Mouse (Mus musculus): ENCODE data around the gene Ccl27a.
A peak's percentile ranks its signal among the peaks of the same experiment; 100 is the strongest.
"Not testable (repeated sequence)": the region's sequence is repeated elsewhere in the genome, so short reads cannot be mapped to it uniquely, and the experiment has no call there.

Gene Ccl27a

GRCm38 (mm10) chr4:41774002-41774401, at the start of gene Ccl27a:
Ccl27a (minus strand) TSS chr4:41774247.
- peak; percentile 81 for DNase-seq

- DNase-seq = not testable (repeated sequence)
These were observed 9.2 kb upstream of the Ccl27a start for GRCm38 (mm10) chr4:41783197-41783596.

GRCm38 (mm10) chr4:41782711-41783110, 8.7 kb upstream of the Ccl27a start:
- DNase-seq = not testable (repeated sequence)

GRCm38 (mm10) chr4:41781748-41782485, 7.9 kb upstream of the Ccl27a start:
- DNase-seq = not testable (repeated sequence)

- not testable (repeated sequence) for DNase-seq
These were observed 7.2 kb upstream of the Ccl27a start for GRCm38 (mm10) chr4:41781271-41781670.

- DNase-seq = not testable (repeated sequence)
These were observed 1.8 kb upstream of the Ccl27a start for GRCm38 (mm10) chr4:41775840-41776239.

- not testable (repeated sequence) for DNase-seq
These were observed 459 bp upstream of the Ccl27a start for GRCm38 (mm10) chr4:41774506-41774905.

- DNase-seq = not testable (repeated sequence)
These were observed 545 bp downstream of the Ccl27a start for GRCm38 (mm10) chr4:41773502-41773901.

- not testable (repeated sequence) for DNase-seq
These were observed 1.1 kb downstream of the Ccl27a start for GRCm38 (mm10) chr4:41772946-41773345.

- DNase-seq = not testable (repeated sequence)
These were observed 6.7 kb downstream of the Ccl27a start for GRCm38 (mm10) chr4:41767301-41767700.

- not testable (repeated sequence) for DNase-seq
These were observed 10.9 kb downstream of the Ccl27a start for GRCm38 (mm10) chr4:41763176-41763575.

- DNase-seq = not testable (repeated sequence)
These were observed 11.3 kb downstream of the Ccl27a start for GRCm38 (mm10) chr4:41762688-41763114.

- no peak for DNase-seq
These were observed 11.9 kb downstream of the Ccl27a start for GRCm38 (mm10) chr4:41762099-41762687.

- no peak for DNase-seq
These were observed 12.4 kb downstream of the Ccl27a start for GRCm38 (mm10) chr4:41761680-41762079.

GRCm38 (mm10) chr4:41760911-41761310, 13.1 kb downstream of the Ccl27a start:
- DNase-seq = no peak

- DNase-seq = peak; percentile 87
These were observed 13.7 kb downstream of the Ccl27a start for GRCm38 (mm10) chr4:41760288-41760721.

GRCm38 (mm10) chr4:41759656-41760287, 14.3 kb downstream of the Ccl27a start:
- DNase-seq = no peak

- no peak for DNase-seq
These were observed 14.8 kb downstream of the Ccl27a start for GRCm38 (mm10) chr4:41759206-41759605.

- DNase-seq = no peak
These were observed 15.3 kb downstream of the Ccl27a start for GRCm38 (mm10) chr4:41758701-41759100.

GRCm38 (mm10) chr4:41758021-41758420, 16.0 kb downstream of the Ccl27a start:
- no peak for DNase-seq

- no peak for DNase-seq
These were observed 16.7 kb downstream of the Ccl27a start for GRCm38 (mm10) chr4:41757321-41757720.

- no peak for DNase-seq
These were observed 17.6 kb downstream of the Ccl27a start for GRCm38 (mm10) chr4:41756440-41756839.
